Mouse (Mus musculus) retina, embryonic 14.5 days (tissue): ENCODE measurements around the gene Per1.

Source experiments
- DNase-seq: peaks from one replicate; pipeline ENCODE4 v3.0.0-alpha.2; 2015; ENCODE audit warnings: low spot score

Per1 gene

GRCm38 (mm10) chr11:69064259-69065133, 30.5 kb upstream of the Per1 start:
- DNase-seq, result no peak

GRCm38 (mm10) chr11:69065394-69065925, 29.6 kb upstream of the Per1 start:
- DNase-seq, result no peak

GRCm38 (mm10) chr11:69066163-69066861, 28.7 kb upstream of the Per1 start:
- no peak for DNase-seq

- peak; percentile 98 for DNase-seq
Observed at GRCm38 (mm10) chr11:69066956-69067355, 28.1 kb upstream of the Per1 start.

- DNase-seq, result no peak
Observed at GRCm38 (mm10) chr11:69067601-69068000, 27.4 kb upstream of the Per1 start.

GRCm38 (mm10) chr11:69070093-69070492, 24.9 kb upstream of the Per1 start:
- no peak for DNase-seq

- DNase-seq, result peak; percentile 95
Observed at GRCm38 (mm10) chr11:69070590-69071222, 24.3 kb upstream of the Per1 start, which contains the start of gene Tmem107. Gene Tmem107 (plus strand): TSS chr11:69070806.

- DNase-seq, result no peak
Observed at GRCm38 (mm10) chr11:69071262-69071661, 23.8 kb upstream of the Per1 start.

- DNase-seq, result no peak
Observed at GRCm38 (mm10) chr11:69072234-69072633, 22.8 kb upstream of the Per1 start.

- no peak for DNase-seq
Observed at GRCm38 (mm10) chr11:69072666-69073064, 22.4 kb upstream of the Per1 start.

- DNase-seq, result peak; percentile 96
Observed at GRCm38 (mm10) chr11:69073065-69073888, 21.7 kb upstream of the Per1 start.

GRCm38 (mm10) chr11:69073951-69074775, 20.9 kb upstream of the Per1 start:
- DNase-seq, result no peak

GRCm38 (mm10) chr11:69074776-69075069, 20.3 kb upstream of the Per1 start:
- no peak for DNase-seq

GRCm38 (mm10) chr11:69075764-69076479, 19.1 kb upstream of the Per1 start:
- DNase-seq, result no peak

- no peak for DNase-seq
Observed at GRCm38 (mm10) chr11:69076572-69076971, 18.4 kb upstream of the Per1 start.

- no peak for DNase-seq
Observed at GRCm38 (mm10) chr11:69077316-69077715, 17.7 kb upstream of the Per1 start.

GRCm38 (mm10) chr11:69078041-69078440, 17.0 kb upstream of the Per1 start:
- no peak for DNase-seq

GRCm38 (mm10) chr11:69078805-69079438, 16.1 kb upstream of the Per1 start:
- DNase-seq, result no peak

GRCm38 (mm10) chr11:69080102-69080854, 14.7 kb upstream of the Per1 start:
- DNase-seq, result no peak
